Mouse (Mus musculus) hindlimb bud, embryonic 11.5 days (tissue): ENCODE measurements at regions not wholly inside any gene's neighbourhood (a gene's known extent, or its start where the extent isn't known, plus 50 kb on each side); places are given as distances from the start of the nearest gene placed in this dataset.
"Not testable (repeated sequence)": the region's sequence is repeated elsewhere in the genome, so short reads cannot be mapped to it uniquely, and the experiment has no call there.

ENCODE experiments used
- DNase-seq: peaks from one replicate; pipeline ENCODE4 v3.0.0-alpha.2; 2012; ENCODE audit warnings: low read depth, low spot score; ENCODE audit errors: extremely low spot score

DNA sequence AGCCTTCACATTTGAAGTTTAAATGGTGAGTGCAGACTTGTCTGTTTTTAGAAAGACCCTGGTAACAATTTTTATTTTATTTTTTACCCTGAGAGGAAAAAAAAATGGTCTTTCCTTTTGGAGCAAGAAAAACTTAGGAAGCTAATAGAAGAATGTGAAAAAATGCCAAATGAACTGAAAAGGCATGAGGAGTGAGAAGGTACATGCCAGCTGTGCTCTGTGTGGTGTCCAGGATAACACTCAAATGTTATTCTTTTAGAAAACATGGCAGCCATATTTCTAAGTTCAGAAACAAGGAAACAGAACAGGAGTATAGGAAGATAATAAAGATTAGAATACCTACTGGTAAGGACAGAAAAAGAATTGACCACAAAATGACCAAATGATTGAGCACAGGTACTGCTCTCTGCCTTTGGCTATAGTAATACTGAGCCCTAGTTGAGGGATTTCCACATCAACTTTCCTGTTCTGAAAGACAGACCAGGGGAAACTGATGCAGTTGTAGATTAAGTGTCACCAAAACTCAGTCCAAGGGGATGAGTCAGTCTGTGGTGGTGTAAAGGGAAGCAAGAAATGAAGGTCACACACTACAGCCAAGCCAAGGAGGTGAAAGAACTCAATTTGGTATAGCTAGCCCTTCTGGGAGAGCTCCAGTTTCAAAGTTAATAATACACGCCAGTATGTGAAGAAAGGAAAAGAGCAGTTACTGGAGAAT is 758.5 kb downstream of the Robo2 start:
- no peak for DNase-seq

DNA sequence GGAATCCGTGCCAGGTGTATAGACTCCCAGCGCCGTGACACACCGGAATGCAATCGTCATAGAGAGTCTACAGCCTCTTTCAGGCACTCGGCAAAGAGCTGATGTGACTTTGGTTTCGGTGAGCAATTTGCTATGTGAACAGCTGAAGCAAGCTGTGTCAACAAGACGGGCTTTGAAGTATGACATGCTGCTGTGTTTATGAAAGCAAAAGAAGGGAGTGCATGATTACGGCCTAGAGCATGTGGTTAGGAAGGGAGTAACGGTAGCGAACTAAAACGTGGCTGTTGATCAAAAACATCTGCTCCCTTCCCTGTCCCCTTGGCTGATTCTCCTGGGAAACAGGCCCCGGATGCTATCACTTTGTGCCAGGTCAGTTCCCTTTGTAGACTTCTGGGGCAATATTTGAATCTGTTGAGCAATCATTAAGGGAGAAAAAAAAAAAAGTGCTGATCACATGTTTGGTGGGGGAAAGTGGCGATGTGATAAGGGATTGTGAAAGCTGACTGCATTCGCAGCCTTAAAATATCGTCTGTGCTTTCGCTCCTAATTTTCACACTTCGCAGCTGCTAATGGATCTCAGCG is 764.3 kb downstream of the Robo2 start:
- DNase-seq: peak; percentile 60

DNA sequence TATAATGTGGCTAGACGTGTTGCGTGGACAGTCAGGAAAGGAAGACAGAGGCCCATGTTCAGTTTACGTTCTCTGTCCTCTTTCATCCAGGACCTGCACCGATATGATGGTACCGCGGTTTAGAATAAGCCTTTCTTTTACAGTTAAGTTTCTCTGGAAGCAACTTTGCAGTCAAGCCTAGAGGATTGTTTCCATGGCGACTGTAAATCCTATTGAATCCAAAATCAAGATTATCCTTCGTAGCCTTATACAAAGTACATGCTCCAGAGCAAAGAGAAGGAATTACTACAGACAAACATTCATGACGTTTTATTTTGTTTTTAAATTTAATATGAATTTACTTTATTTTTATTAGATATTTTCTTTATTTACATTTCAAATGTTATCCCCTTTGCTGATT is 798.6 kb downstream of the Robo2 start:
- no peak for DNase-seq

GRCm38 (mm10) chr16:73591421-73591820 is 820.2 kb downstream of the Robo2 start:
- no peak for DNase-seq

DNA sequence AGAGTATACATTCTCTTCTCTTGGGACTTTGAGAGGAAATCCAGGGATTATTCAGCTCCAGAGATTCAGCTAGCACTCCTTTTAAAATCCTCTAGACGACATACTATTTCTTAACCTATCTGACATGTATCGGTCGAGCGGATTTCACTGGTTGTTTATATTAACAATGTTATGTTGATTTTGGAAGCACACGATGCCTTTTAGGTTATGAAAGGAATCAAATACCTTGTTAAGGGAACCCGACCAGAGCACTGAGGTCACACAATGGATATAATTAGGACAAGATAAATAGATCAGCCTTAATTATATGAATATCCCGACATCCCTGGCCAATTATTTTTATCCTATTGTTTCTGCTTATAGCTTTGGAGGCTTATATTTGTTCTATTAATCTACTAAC is 850.4 kb downstream of the Robo2 start:
- no peak for DNase-seq

- DNase-seq: no peak
Observed at GRCm38 (mm10) chr16:73556940-73557339, 854.7 kb downstream of the Robo2 start.

DNA sequence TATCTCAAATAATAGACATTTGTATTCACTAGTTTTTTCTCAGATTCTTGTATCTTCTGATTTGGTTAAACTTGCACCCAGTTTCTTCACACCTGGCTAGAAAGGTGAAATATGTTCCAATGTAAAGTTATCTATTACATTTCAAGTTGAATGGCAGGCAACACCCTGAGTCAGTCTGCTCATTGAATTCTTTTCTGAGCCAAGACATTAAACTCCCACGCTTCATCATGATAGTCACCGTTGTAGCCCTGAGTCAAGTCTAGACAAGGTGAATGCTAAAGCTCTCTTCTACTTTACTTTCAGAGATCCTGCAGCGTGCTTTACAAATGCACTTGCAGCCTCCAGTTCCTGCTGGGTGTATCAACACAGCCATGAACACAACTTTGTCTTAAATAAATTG is 868.0 kb downstream of the Robo2 start:
- DNase-seq: no peak

DNA sequence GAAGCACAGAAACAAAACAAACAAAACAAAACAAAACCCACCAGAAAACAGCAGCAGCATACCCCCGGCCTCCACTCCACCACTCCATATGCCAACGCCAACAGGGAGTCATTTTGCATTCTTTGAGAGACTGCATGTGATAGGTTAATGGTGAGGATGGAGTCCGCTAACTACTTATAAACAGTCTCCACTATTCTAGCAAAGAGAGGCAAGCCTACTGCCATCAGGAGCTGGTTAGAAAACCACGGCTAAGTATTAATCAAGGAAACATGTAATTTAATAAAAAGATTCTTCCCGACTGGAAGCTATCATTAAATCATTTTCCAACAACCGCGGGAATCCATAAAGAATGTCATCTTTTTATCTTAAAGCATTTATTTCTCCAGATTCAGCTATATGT is 873.6 kb downstream of the Robo2 start:
- DNase-seq: no peak

DNA sequence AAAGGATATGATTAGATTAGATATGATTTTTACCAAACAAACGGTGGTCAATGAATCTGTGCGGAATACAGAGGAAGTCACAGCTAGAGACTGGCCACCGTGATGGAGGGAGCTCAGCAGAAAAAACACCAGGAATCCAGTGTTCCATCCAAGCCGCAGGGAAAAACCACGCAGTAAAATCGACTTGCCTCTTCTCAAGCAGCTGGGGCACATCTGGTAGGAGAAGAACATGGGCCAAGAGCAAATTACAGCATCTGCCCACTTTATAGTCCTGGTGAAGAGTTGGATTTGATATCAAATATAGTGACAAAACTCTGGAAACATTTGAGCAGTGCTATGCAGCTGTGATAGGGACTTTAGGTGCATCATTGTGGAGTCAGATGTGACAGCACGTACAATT is 874.1 kb downstream of the Robo2 start:
- DNase-seq: no peak

- peak; percentile 26 for DNase-seq
Observed at GRCm38 (mm10) chr16:73530191-73530590, 881.4 kb downstream of the Robo2 start.

DNA sequence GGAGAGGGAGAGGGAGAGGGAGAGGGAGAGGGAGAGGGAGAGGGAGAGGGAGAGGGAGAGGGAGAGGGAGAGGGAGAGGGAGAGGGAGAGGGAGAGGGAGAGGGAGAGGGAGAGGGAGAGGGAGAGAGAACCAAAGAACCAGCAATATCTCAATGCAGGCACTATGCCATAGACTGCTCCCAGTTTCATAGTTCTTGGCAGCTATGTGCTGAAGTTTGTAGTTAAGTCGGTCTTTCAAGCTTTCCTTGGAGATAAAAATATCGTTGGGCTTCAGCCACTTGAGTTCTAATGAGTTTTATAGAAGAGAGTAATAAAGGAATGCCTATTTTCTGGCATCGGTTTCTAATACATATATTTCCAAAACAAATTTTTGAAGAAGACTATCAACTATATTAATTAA is 888.7 kb downstream of the Robo2 start:
- DNase-seq: not testable (repeated sequence)

GRCm38 (mm10) chr16:73504759-73505158 is 906.9 kb downstream of the Robo2 start:
- no peak for DNase-seq

GRCm38 (mm10) chr16:73498636-73499208 is 912.9 kb downstream of the Robo2 start:
- no peak for DNase-seq

GRCm38 (mm10) chr16:73483214-73483856 is 928.3 kb downstream of the Robo2 start:
- no peak for DNase-seq

- no peak for DNase-seq
Observed at GRCm38 (mm10) chr16:73482176-73482575, 929.4 kb downstream of the Robo2 start.

- DNase-seq: no peak
Observed at GRCm38 (mm10) chr16:73473502-73473901, 938.1 kb downstream of the Robo2 start.

DNA sequence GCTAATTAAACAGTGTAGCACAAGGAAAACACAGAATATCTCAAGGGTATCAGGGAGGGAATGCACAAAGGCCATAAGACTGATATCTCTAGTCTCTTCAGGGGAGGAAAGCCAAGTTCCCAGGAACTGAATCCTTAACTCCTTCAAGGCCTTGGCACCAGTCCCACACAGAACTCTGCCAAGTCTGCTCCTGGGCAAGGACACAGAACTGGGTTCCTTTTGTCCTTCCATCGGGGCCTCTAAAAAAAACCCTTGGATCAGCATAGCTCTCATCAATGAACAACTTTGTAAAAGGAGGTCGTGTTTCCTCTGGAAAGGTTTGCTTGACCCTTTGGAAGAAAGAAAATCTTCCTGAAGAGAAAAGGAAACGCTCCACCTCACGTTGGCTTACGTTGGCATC is 940.1 kb downstream of the Robo2 start:
- DNase-seq: no peak

GRCm38 (mm10) chr16:73470535-73470934 is 941.1 kb downstream of the Robo2 start:
- DNase-seq: no peak

GRCm38 (mm10) chr16:73466296-73466695 is 945.3 kb downstream of the Robo2 start:
- DNase-seq: no peak

DNA sequence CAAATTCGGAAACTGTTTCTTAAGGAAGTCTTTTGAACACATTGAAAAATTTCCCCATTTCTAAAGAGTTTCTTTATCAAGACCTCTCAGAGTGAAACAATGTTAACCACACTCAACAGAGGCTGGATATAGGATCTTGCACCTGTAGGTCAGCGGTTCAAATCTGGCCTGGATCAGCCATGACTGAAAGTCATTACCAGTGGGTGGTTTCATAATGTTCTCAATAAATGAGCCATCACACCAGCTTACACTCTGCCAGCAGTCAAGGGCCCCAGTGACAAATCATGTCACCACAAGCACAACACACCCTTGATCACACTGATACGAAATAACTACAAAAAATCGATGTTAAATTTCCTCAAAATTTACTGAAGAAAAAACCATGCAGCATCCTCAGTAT is 949.1 kb downstream of the Robo2 start:
- peak; percentile 33 for DNase-seq

GRCm38 (mm10) chr16:73450634-73451245 is 960.9 kb downstream of the Robo2 start:
- no peak for DNase-seq

DNA sequence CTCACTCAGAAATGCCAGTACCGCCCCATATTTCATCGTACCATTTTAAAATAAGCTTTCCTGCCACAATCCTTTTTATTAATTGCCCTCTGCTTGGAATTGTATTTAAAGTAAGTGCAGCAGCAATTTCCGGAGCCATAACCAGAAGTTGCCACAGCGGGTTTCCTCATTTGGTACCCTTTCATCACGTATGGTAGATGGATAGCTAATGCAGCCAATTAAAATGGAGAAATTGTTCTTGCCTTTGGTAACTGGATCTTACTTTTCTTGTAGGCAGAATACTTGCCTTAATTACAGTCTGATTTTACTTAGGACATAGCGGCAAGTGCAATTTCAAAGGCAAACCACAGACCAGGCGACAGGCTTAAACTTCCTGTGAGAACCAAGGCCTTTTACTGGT is 961.8 kb downstream of the Robo2 start:
- DNase-seq: peak; percentile 80
